Mouse (Mus musculus): Measurements from ENCODE around the gene Zc3h7a. TPM values are rescaled to one million over a fixed set of nuclear protein-coding genes. Genes with fewer than 3 reads are reported as not detected.

The Zc3h7a gene
- polyA plus RNA-seq, 2 experiments = 26.2 to 52.6 TPM

DNA sequence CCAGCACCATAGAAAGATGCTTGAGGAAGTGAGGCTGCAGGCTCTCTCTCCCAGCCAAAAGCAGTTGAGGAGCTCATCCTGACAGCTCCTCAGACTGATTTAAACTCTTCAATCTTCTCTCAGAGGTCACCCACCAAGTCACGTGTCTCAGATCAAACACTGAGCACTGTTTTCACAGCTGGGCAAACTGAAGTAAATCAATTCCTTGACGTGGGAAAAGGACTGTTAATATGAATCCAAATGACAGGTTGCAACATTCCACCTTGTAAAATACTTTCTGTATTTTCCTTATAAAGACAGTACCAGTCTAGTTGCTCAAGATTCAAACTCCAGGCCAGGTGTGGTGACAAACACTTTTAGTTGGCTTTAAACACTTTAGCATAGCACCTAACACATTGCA lies 43.4 kb downstream of the Zc3h7a start:
- peaks cover 23% of the 10 kb centered on the region in 2 experiments for H3K4me1 ChIP-seq (replicated peaks; ENCODE audit: control insufficient read depth in 2 of 2, insufficient read depth in 2 of 2, low read length in 1 of 2)
- peak overlapping the region; percentile 94 for H3K4me2 ChIP-seq (ENCODE audit: low read depth)
- no peak for TF ChIP-seq EP300 (IDR thresholded peaks at IDR 0.05; ENCODE audit: low read depth)
- no peak for TF ChIP-seq CTCF (IDR thresholded peaks at IDR 0.05; ENCODE audit: low read depth)
- H3K27ac ChIP-seq = no peak overlapping the region
- WGBS (ENCODE audit: insufficient replicate concordance) = 28% methylated on average over 2 of the region's 2 CpGs
- ATAC-seq (ENCODE audit: insufficient read depth) = no peak
- no peak overlapping the region for H3K9ac ChIP-seq (replicated peaks)
- no peak for DNase-seq (ENCODE audit: low read depth in 3 of 3, low spot score in 3 of 3)
- H3K27me3 ChIP-seq (ENCODE audit: control insufficient read depth, insufficient read depth, low read length) = no peaks in the 10 kb centered on the region
- peak overlapping the region in 1 of 2 experiments; percentile 76; a peak in 2 of 4 replicates for H3K4me3 ChIP-seq (ENCODE audit: insufficient read depth in 1 of 2, low read depth in 2 of 2, low read length in 2 of 2)
- H3K36me3 ChIP-seq (replicated peaks; ENCODE audit: control insufficient read depth, insufficient read depth, low read depth) = peaks cover 12% of the 10 kb centered on the region
- no peaks in the 10 kb centered on the region for H3K9me3 ChIP-seq (ENCODE audit: control insufficient read depth, low read length)

DNA sequence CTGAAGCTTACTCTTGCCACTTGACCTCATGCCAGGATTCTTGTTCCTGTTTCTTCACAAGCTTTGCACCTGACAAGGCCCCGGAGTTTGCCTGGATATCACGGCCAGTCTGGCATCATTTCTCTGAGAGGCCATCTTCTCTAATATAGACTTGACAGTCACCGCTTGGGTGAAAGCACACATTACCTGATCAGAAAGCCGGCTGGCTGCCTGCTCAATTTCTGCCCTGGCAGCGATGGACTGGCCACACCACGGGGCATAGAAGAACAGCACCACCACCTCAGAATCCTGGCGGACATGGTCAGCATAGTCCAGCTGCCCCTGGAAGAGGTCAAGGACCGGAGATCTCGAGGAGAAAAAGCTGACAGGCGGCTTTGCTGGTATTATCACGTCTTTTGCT lies 47.9 kb downstream of the Zc3h7a start:
- H3K4me1 ChIP-seq (replicated peaks; ENCODE audit: control insufficient read depth in 2 of 2, insufficient read depth in 2 of 2, low read length in 1 of 2) = peaks cover 6 to 10% of the 10 kb centered on the region in 2 experiments
- H3K4me3 ChIP-seq (ENCODE audit: insufficient read depth in 1 of 2, low read depth in 2 of 2, low read length in 2 of 2) = no peak overlapping the region
- no peaks in the 10 kb centered on the region for H3K9me3 ChIP-seq (ENCODE audit: control insufficient read depth, low read length)
- H3K4me2 ChIP-seq (ENCODE audit: low read depth) = no peak overlapping the region
- no peak for ATAC-seq (ENCODE audit: insufficient read depth)
- no peaks in the 10 kb centered on the region for H3K27me3 ChIP-seq (ENCODE audit: control insufficient read depth, insufficient read depth, low read length)
- WGBS (ENCODE audit: insufficient replicate concordance) = 82% methylated on average over 11 of the region's 11 CpGs
- H3K9ac ChIP-seq (replicated peaks) = no peak overlapping the region
- no peak for TF ChIP-seq CTCF (IDR thresholded peaks at IDR 0.05; ENCODE audit: low read depth)
- no peak for TF ChIP-seq EP300 (IDR thresholded peaks at IDR 0.05; ENCODE audit: low read depth)
- DNase-seq (ENCODE audit: low read depth in 3 of 3, low spot score in 3 of 3) = no peak
- H3K27ac ChIP-seq = no peak overlapping the region
- H3K36me3 ChIP-seq (replicated peaks; ENCODE audit: control insufficient read depth, insufficient read depth, low read depth) = peaks cover 10% of the 10 kb centered on the region

DNA sequence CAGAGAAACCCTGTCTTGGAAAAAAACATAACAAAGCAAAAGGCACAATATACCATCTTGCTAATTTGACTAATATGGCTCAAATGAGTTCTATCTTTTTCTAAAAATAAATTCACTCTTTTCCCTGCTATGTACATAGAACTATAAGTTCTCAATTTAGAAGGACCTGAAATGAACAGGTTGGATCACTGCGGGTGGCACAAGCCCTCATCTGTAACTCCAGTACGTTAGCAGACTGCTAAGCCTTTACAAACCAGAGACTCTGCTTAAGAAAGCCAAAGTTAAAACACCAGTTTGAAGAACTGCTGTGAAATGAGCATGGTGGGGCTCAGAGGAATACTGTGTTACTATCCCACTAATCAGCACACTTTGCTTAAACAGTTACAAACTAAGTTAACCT lies 50.8 kb downstream of the Zc3h7a start:
- no peaks in the 10 kb centered on the region for H3K4me1 ChIP-seq (replicated peaks; ENCODE audit: control insufficient read depth in 2 of 2, insufficient read depth in 2 of 2, low read length in 1 of 2)
- 76% methylated on average over 2 of the region's 2 CpGs for WGBS (ENCODE audit: insufficient replicate concordance)
- H3K9ac ChIP-seq (replicated peaks) = no peak overlapping the region
- DNase-seq (ENCODE audit: low read depth in 3 of 3, low spot score in 3 of 3) (no peak), ATAC-seq (ENCODE audit: insufficient read depth) (no peak)
- H3K27me3 ChIP-seq (ENCODE audit: control insufficient read depth, insufficient read depth, low read length) = no peaks in the 10 kb centered on the region
- H3K9me3 ChIP-seq (ENCODE audit: control insufficient read depth, low read length) = no peaks in the 10 kb centered on the region
- H3K4me3 ChIP-seq (ENCODE audit: insufficient read depth in 1 of 2, low read depth in 2 of 2, low read length in 2 of 2) = no peak overlapping the region
- H3K27ac ChIP-seq = no peak overlapping the region
- peaks cover 13% of the 10 kb centered on the region for H3K36me3 ChIP-seq (replicated peaks; ENCODE audit: control insufficient read depth, insufficient read depth, low read depth)
- H3K4me2 ChIP-seq (ENCODE audit: low read depth) = no peak overlapping the region
- no peak for TF ChIP-seq EP300 (IDR thresholded peaks at IDR 0.05; ENCODE audit: low read depth)
- TF ChIP-seq CTCF (IDR thresholded peaks at IDR 0.05; ENCODE audit: low read depth) = no peak

DNA sequence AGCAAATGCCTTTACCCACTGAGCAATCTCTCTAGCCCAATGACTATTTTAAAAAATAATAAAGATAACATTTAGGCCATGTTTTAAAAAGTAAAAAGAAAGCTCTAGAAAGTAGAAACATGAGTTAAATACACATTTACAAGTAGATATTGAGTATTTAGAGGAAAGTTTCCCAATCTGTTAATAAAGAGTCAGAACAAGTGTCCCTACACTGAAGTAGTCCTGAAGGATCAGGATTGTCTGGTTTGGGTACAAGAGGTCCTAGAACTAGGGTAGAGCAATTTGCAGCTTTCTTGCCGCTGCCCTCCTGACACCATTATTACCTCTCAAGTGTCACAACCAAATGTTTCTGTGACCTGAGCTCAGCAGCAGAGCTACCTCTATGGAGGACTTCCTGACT lies 52.1 kb downstream of the Zc3h7a start:
- 72% methylated on average over 1 of the region's 1 CpGs for WGBS (ENCODE audit: insufficient replicate concordance)
- H3K4me1 ChIP-seq (replicated peaks; ENCODE audit: control insufficient read depth in 2 of 2, insufficient read depth in 2 of 2, low read length in 1 of 2) = no peaks in the 10 kb centered on the region
- no peak for DNase-seq (ENCODE audit: low read depth in 3 of 3, low spot score in 3 of 3)
- H3K36me3 ChIP-seq (replicated peaks; ENCODE audit: control insufficient read depth, insufficient read depth, low read depth) = peaks cover 15% of the 10 kb centered on the region
- no peaks in the 10 kb centered on the region for H3K9me3 ChIP-seq (ENCODE audit: control insufficient read depth, low read length)
- H3K4me3 ChIP-seq (ENCODE audit: insufficient read depth in 1 of 2, low read depth in 2 of 2, low read length in 2 of 2) = no peak overlapping the region
- no peak overlapping the region for H3K4me2 ChIP-seq (ENCODE audit: low read depth)
- TF ChIP-seq EP300 (IDR thresholded peaks at IDR 0.05; ENCODE audit: low read depth) (no peak), CTCF (IDR thresholded peaks at IDR 0.05; ENCODE audit: low read depth) (no peak)
- no peaks in the 10 kb centered on the region for H3K27me3 ChIP-seq (ENCODE audit: control insufficient read depth, insufficient read depth, low read length)
- no peak overlapping the region for H3K27ac ChIP-seq
- ATAC-seq (ENCODE audit: insufficient read depth) = no peak
- no peak overlapping the region for H3K9ac ChIP-seq (replicated peaks)

DNA sequence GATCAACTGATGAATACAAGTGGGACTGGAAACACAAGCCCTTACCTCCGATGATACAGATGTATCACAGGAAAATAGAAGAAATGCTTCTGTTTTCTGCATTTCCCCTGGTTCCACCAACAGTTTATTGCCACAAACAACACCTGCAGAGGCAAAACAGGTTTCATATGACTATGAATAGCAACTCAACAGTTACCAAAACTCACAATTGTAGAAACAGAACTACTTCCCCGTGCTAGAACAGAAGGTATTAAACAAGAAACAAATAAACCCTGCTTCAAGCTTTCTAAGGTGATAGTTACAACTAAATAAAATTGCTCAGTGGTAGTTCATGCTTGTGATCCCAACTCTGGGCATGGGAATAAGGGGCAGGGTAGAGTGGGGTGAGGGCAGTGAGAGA lies 53.6 kb downstream of the Zc3h7a start:
- 77% methylated on average over 2 of the region's 2 CpGs for WGBS (ENCODE audit: insufficient replicate concordance)
- Histone ChIP-seq H3K36me3 (replicated peaks; ENCODE audit: control insufficient read depth, insufficient read depth, low read depth) (peaks cover 11% of the 10 kb centered on the region), H3K27ac (no peak overlapping the region), H3K4me3 (ENCODE audit: insufficient read depth in 1 of 2, low read depth in 2 of 2, low read length in 2 of 2) (no peak overlapping the region), H3K4me2 (ENCODE audit: low read depth) (no peak overlapping the region), H3K4me1 (replicated peaks; ENCODE audit: control insufficient read depth in 2 of 2, insufficient read depth in 2 of 2, low read length in 1 of 2) (no peaks in the 10 kb centered on the region), H3K9ac (replicated peaks) (no peak overlapping the region), H3K27me3 (ENCODE audit: control insufficient read depth, insufficient read depth, low read length) (no peaks in the 10 kb centered on the region), H3K9me3 (ENCODE audit: control insufficient read depth, low read length) (no peaks in the 10 kb centered on the region)
- ATAC-seq (ENCODE audit: insufficient read depth) (no peak), DNase-seq (ENCODE audit: low read depth in 3 of 3, low spot score in 3 of 3) (no peak)
- TF ChIP-seq CTCF (IDR thresholded peaks at IDR 0.05; ENCODE audit: low read depth) = no peak
- TF ChIP-seq EP300 (IDR thresholded peaks at IDR 0.05; ENCODE audit: low read depth) = no peak
